ENCODE assay signal across 9 mouse cellular contexts in genomic region chr11:33146143-33146497, GRCm38 (mm10). TPM values are rescaled to one million over a fixed set of nuclear protein-coding genes. Genes with fewer than 3 reads are reported as not detected.
DNase-seq lines count a peak whose midpoint lies in the region; ATAC-seq and TF ChIP-seq lines count a peak whose summit lies in the region.
"Had no signal": no experiment of that assay in that cellular context is flagged by ENCODE, and none has a peak within 500 bp of the region (broad histone marks: within the 10 kb centered on the region; RNA-seq: fewer than 3 reads in every experiment).

No protein-coding gene starts in this region.

- DNase-seq in 3T3-L1 (ENCODE audit: low read depth, low spot score) = peak; percentile 91
- peak; percentile 82 for DNase-seq in adrenal gland, postnatal 25 days
- peak; percentile 82 to 88 for DNase-seq in heart, postnatal 14 days
- peak; percentile 78 to 84 for DNase-seq in kidney, postnatal 36 days
- peak; percentile 93 for DNase-seq in lung, embryonic 14.5 days
- peak; percentile 91 for DNase-seq in right cerebral cortex, postnatal 4 days
- DNase-seq in natural killer cell, adult 2 months (ENCODE audit: low spot score in 2 of 2) = no peak

- no peak overlapping the region for H3K27ac ChIP-seq in lung, embryonic 14.5 days (ENCODE audit: low read depth)
- H3K27ac ChIP-seq: macrophage had no signal

- no peaks in the 10 kb centered on the region for H3K9me3 ChIP-seq in lung, embryonic 14.5 days (ENCODE audit: low read depth, low read length)

- peaks cover 27% of the 10 kb centered on the region for H3K4me1 ChIP-seq in lung, embryonic 14.5 days (ENCODE audit: insufficient read depth)

- H3K4me2 ChIP-seq in lung, embryonic 14.5 days = peak overlapping the region; percentile 93; the same call in 1 of the 2 replicates

- H3K27me3 ChIP-seq in lung, embryonic 14.5 days (ENCODE audit: insufficient read depth, low read length) = peaks cover 30% of the 10 kb centered on the region

- intact Hi-C loops in heart, postnatal 14 days (cut with DNase I) = loop anchor here (2.0 to 5.0 kb wide), 4 partner anchors 49 to 519 kb away; no protein-coding TSS in a partner anchor

- H3K36me3 ChIP-seq in lung, embryonic 14.5 days (ENCODE audit: insufficient read depth) = peaks cover 19% of the 10 kb centered on the region

- TF ChIP-seq CTCF in lung, embryonic 14.5 days (IDR thresholded peaks at IDR 0.05; ENCODE audit: low read depth) = no peak

- ATAC-seq in frontal cortex, adult (ENCODE audit: low TSS enrichment) = peak; percentile 78
- ATAC-seq in lung, embryonic 14.5 days (ENCODE audit: insufficient read depth) = peak; percentile 9; the same call in 1 of the 2 replicates

- no peak overlapping the region; the same call in none of the 2 replicates for H3K4me3 ChIP-seq in lung, embryonic 14.5 days (ENCODE audit: low read depth, low read length)

- 8% methylated on average over 9 of the region's 9 CpGs for WGBS in lung, embryonic 14.5 days

- no peak overlapping the region for H3K9ac ChIP-seq in lung, embryonic 14.5 days

RNA-seq across cellular contexts. Expression of gene Fgf18, which starts 1.1 kb away (rescaled TPM):
- 0.79 and 1.6 TPM in 2 replicates for total RNA-seq in adrenal gland, postnatal 25 days (2021)
- total RNA-seq in heart, postnatal 14 days (2021) = 1 to 10 TPM; 4.1 to 4.9 TPM
- polyA plus RNA-seq in lung, embryonic 14.5 days (2014; fragmentation: Nextera tagmentation; extraction: Ambion mirVana) = 10.8 and 10.9 TPM in 2 replicates
- polyA plus RNA-seq: macrophage had no signal

RNA-seq across cellular contexts. Expression of gene Npm1, which starts 16.9 kb away (rescaled TPM):
- total RNA-seq in adrenal gland, postnatal 25 days (2021) = 285 and 327 TPM in 2 replicates
- 100 to 1,000 TPM; 136 to 152 TPM for total RNA-seq in heart, postnatal 14 days (2021)
- 1,275 and 1,313 TPM in 2 replicates for polyA plus RNA-seq in lung, embryonic 14.5 days (2014; fragmentation: Nextera tagmentation; extraction: Ambion mirVana)

RNA-seq across cellular contexts. Expression of gene Tlx3, which starts 57.3 kb away (rescaled TPM):
- 0.27 TPM in 1 of 2 replicates, not detected in the other for total RNA-seq in adrenal gland, postnatal 25 days (2021)
- not detected for total RNA-seq in heart, postnatal 14 days (2021)
- polyA plus RNA-seq in lung, embryonic 14.5 days (2014; fragmentation: Nextera tagmentation; extraction: Ambion mirVana) = not detected in 2 replicates
- polyA plus RNA-seq: macrophage had no signal

Comparison
In these comparisons a context has a peak if more than half of its experiments do, and no peak if none do; other contexts are left out.
1. DNase-seq: peak in 3T3-L1 (single experiment), adrenal gland, postnatal 25 days (single experiment), heart, postnatal 14 days (2 of 2), kidney, postnatal 36 days (2 of 2), lung, embryonic 14.5 days (single experiment) and right cerebral cortex, postnatal 4 days (single experiment); none in natural killer cell, adult 2 months (0 of 2).